Mouse (Mus musculus): Measurements from ENCODE around the gene Fbxo46. TPM values are rescaled to one million over a fixed set of nuclear protein-coding genes. Genes with fewer than 3 reads are reported as not detected.
A peak's percentile ranks its signal among the peaks of the same experiment; 100 is the strongest.

The Fbxo46 gene
- polyA plus RNA-seq, 1 experiment from 2014 or later, result 11.6 TPM

DNA sequence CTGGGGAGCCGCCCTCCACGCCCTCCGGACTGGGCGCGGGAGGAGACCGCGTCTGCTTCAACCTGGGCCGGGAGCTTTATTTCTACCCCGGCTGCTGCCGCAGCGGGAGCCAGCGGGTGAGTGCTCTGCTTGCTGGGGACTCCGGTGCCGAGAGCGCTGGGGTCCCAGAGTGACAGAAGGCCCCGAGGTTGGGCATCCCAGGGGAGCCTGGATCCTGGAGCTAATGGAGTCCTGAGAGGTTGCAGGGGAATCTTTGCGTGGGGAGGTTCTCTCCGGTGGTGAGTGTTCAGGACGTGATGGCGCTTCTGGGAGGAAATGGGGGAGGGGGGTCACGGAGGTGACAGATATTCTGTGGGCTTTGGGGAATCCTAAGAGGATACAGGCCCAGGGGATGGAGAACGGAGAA, 43.1 kb upstream of the Fbxo46 start:
- Histone ChIP-seq H3K4me3 (ENCODE audit: low read depth, low read length) (peak overlapping the region; percentile 92), H3K4me2 (peak overlapping the region; percentile 96), H3K4me1 (ENCODE audit: insufficient read depth) (peaks cover 7% of the 10 kb centered on the region), H3K9ac (peak overlapping the region; percentile 98), H3K9me3 (ENCODE audit: low read depth, low read length) (no peaks in the 10 kb centered on the region), H3K27ac (ENCODE audit: low read depth) (peak overlapping the region; percentile 86), H3K36me3 (ENCODE audit: insufficient read depth) (peaks cover 39% of the 10 kb centered on the region), H3K27me3 (ENCODE audit: insufficient read depth, low read length) (no peaks in the 10 kb centered on the region)
- 2% methylated on average over 22 of the region's 22 CpGs for WGBS
- TF ChIP-seq CTCF (IDR thresholded peaks at IDR 0.05; ENCODE audit: low read depth), result no peak
- DNase-seq (peak; percentile 19), ATAC-seq (ENCODE audit: insufficient read depth) (no peak; the same call in 1 of the 2 replicates)

DNA sequence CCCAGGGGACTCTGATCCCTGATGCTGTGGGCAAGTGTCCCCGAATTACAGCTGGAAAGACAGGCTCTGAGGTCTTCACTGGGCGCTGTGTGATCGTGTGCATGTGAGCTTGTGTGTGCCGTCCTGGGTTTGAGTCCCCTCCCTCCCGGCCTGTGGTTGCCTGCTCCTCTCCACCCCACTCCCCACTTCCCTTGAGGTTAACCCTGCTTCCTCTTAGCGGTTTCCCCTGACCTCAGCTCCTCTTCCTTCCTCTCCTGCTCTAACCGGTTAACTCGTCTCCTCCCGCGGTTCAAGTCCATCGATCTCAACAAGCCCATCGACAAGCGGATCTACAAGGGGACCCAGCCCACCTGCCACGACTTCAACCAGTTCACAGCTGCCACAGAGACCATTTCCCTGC, 41.9 kb upstream of the Fbxo46 start:
- H3K27me3 ChIP-seq (ENCODE audit: insufficient read depth, low read length), result no peaks in the 10 kb centered on the region
- H3K9me3 ChIP-seq (ENCODE audit: low read depth, low read length), result no peaks in the 10 kb centered on the region
- peak overlapping the region; percentile 92 for H3K4me3 ChIP-seq (ENCODE audit: low read depth, low read length)
- TF ChIP-seq CTCF (IDR thresholded peaks at IDR 0.05; ENCODE audit: low read depth), result no peak
- H3K4me1 ChIP-seq (ENCODE audit: insufficient read depth), result peaks cover 7% of the 10 kb centered on the region
- no peak overlapping the region for H3K27ac ChIP-seq (ENCODE audit: low read depth)
- H3K4me2 ChIP-seq, result peak overlapping the region; percentile 96
- WGBS, result 66% methylated on average over 14 of the region's 14 CpGs
- peak overlapping the region; percentile 98 for H3K9ac ChIP-seq
- H3K36me3 ChIP-seq (ENCODE audit: insufficient read depth), result peaks cover 50% of the 10 kb centered on the region
- DNase-seq, result no peak
- no peak for ATAC-seq (ENCODE audit: insufficient read depth)

DNA sequence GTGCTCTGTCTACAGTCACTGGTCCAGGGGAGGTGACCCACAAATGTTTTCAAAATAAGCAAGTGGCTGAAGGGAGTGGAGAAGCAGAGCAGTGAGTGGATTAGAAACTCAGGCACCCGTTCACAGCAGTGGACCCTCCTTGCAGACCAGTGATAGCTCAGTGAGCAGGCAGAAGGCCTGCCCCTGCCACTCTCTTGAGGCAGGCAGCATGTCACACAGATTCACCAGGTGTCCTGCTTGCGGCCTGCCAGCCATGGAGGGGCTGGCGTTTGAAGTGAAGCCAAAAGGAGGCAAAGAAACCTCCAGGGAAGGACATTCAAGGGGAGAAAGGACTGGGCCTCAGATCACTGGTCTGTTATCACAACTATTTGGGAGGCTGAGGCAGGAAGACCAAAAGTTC, 40.9 kb upstream of the Fbxo46 start:
- Histone ChIP-seq H3K4me3 (ENCODE audit: low read depth, low read length) (no peak overlapping the region), H3K36me3 (ENCODE audit: insufficient read depth) (peaks cover 56% of the 10 kb centered on the region)
- WGBS, result 77% methylated on average over 3 of the region's 3 CpGs

DNA sequence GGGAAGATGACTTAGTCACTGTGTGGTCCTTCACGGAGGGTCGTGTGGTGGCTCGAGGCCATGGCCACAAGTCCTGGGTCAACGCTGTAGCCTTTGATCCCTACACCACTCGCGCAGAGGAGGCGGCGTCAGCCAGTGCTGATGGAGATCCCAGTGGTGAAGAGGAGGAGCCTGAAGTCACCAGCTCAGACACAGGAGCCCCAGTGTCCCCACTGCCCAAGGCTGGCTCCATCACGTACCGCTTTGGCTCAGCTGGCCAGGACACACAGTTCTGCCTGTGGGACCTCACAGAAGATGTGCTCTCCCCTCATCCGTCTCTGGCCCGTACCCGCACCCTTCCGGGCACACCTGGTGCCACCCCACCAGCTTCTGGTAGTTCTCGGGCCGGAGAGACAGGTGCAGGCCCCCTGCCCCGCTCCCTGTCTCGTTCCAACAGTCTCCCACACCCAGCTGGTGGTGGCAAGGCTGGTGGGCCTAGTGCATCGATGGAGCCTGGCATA, 39.2 kb upstream of the Fbxo46 start:
- H3K9ac ChIP-seq, result no peak overlapping the region
- H3K4me2 ChIP-seq, result no peak overlapping the region
- H3K9me3 ChIP-seq (ENCODE audit: low read depth, low read length), result no peaks in the 10 kb centered on the region
- no peak overlapping the region for H3K4me3 ChIP-seq (ENCODE audit: low read depth, low read length)
- 84% methylated on average over 19 of the region's 19 CpGs for WGBS
- DNase-seq (no peak), ATAC-seq (ENCODE audit: insufficient read depth) (no peak)
- no peaks in the 10 kb centered on the region for H3K27me3 ChIP-seq (ENCODE audit: insufficient read depth, low read length)
- peaks cover 15% of the 10 kb centered on the region for H3K4me1 ChIP-seq (ENCODE audit: insufficient read depth)
- TF ChIP-seq CTCF (IDR thresholded peaks at IDR 0.05; ENCODE audit: low read depth), result no peak
- H3K36me3 ChIP-seq (ENCODE audit: insufficient read depth), result peaks cover 56% of the 10 kb centered on the region
- no peak overlapping the region for H3K27ac ChIP-seq (ENCODE audit: low read depth)

More for the DNA sequence above, 40.9 kb upstream of the Fbxo46 start:
- H3K9me3 ChIP-seq (ENCODE audit: low read depth, low read length), result no peaks in the 10 kb centered on the region
- H3K9ac ChIP-seq, result no peak overlapping the region
- no peak overlapping the region for H3K27ac ChIP-seq (ENCODE audit: low read depth)
- H3K4me2 ChIP-seq, result no peak overlapping the region
- ATAC-seq (ENCODE audit: insufficient read depth), result no peak
- DNase-seq, result no peak
- H3K27me3 ChIP-seq (ENCODE audit: insufficient read depth, low read length), result no peaks in the 10 kb centered on the region
- H3K4me1 ChIP-seq (ENCODE audit: insufficient read depth), result peaks cover 7% of the 10 kb centered on the region
- no peak for TF ChIP-seq CTCF (IDR thresholded peaks at IDR 0.05; ENCODE audit: low read depth)

DNA sequence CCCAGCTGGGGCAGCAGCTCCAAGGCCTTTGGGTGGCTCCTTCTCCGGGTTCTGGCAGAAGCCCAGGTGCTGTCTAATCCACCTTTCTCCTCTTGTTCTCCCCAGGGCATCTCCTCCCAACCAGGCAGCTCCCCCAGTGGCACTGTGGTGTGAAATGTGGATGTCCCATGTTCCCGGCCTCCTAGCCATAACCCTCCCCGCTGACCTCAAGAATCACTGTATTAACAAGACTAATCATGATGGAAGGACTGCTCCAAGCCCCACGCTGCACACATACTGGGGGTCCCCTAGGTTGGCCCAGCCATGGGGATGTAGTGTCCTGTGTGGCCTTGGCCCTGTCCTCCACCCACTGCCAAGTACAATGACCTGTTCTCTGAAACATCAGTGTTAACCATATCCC, 37.5 kb upstream of the Fbxo46 start:
- Histone ChIP-seq H3K4me3 (ENCODE audit: low read depth, low read length) (no peak overlapping the region), H3K4me2 (no peak overlapping the region), H3K27ac (ENCODE audit: low read depth) (no peak overlapping the region), H3K36me3 (ENCODE audit: insufficient read depth) (peaks cover 62% of the 10 kb centered on the region), H3K27me3 (ENCODE audit: insufficient read depth, low read length) (no peaks in the 10 kb centered on the region), H3K4me1 (ENCODE audit: insufficient read depth) (peaks cover 14% of the 10 kb centered on the region), H3K9ac (peak overlapping the region; percentile 7; the same call in 1 of the 2 replicates), H3K9me3 (ENCODE audit: low read depth, low read length) (no peaks in the 10 kb centered on the region)
- no peak for ATAC-seq (ENCODE audit: insufficient read depth)
- no peak for TF ChIP-seq CTCF (IDR thresholded peaks at IDR 0.05; ENCODE audit: low read depth)
- DNase-seq, result no peak
- 79% methylated on average over 4 of the region's 4 CpGs for WGBS

DNA sequence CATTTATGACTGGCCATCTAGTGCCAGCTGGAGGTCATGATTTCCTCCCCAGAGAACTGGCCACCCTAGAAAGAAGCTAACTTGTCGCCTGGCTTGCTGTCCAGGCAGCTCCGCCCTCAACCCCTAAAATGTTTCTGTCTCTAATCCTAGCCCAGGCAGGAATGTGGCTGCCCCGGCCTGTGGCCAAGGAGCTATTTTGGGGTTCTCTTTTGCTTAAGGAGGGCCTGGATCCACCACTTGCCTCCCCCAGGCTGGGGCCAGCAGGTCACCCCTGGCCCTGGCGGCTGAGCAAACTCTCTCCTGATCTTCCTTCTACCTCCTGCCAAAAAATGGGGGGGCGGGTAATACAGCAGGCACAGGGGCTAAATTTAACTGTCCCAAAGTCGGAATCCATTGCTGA, 36.6 kb upstream of the Fbxo46 start:
- ATAC-seq (ENCODE audit: insufficient read depth) (peak; percentile 3; the same call in 1 of the 2 replicates), DNase-seq (peak; percentile 21)
- Histone ChIP-seq H3K27me3 (ENCODE audit: insufficient read depth, low read length) (no peaks in the 10 kb centered on the region), H3K36me3 (ENCODE audit: insufficient read depth) (peaks cover 67% of the 10 kb centered on the region), H3K4me2 (peak overlapping the region; percentile 56), H3K4me1 (ENCODE audit: insufficient read depth) (peaks cover 9% of the 10 kb centered on the region), H3K27ac (ENCODE audit: low read depth) (peak overlapping the region; percentile 28; the same call in 1 of the 2 replicates), H3K9me3 (ENCODE audit: low read depth, low read length) (no peaks in the 10 kb centered on the region), H3K9ac (no peak overlapping the region), H3K4me3 (ENCODE audit: low read depth, low read length) (no peak overlapping the region)
- TF ChIP-seq CTCF (IDR thresholded peaks at IDR 0.05; ENCODE audit: low read depth), result no peak
- 47% methylated on average over 6 of the region's 6 CpGs for WGBS

DNA sequence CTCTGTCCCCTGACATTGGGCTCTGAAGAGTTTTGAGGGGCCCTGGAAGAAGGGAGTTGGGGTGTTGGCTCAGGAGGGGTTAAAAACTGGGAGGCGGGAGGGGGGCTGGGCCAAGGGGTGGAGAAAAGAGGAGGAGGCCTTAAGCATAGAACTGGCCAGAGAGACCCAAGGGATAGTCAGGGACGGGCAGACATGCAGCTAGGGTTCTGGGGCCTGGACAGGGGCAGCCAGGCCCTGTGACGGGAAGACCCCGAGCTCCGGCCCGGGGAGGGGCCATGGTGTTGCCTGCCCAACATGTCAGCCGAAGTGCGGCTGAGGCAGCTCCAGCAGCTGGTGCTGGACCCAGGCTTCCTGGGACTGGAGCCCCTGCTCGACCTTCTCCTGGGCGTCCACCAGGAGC, 36.0 kb upstream of the Fbxo46 start, which contains the start of gene Dmpk:
Gene Dmpk, plus strand, starts transcription at position 149 of the 400 bp plus-strand sequence.
- H3K9me3 ChIP-seq (ENCODE audit: low read depth, low read length), result no peaks in the 10 kb centered on the region
- H3K27ac ChIP-seq (ENCODE audit: low read depth), result peak within 1 kb of the TSS; percentile 59; the same call in 1 of the 2 replicates
- peak within 1 kb of the TSS; percentile 50 for H3K9ac ChIP-seq
- peak; percentile 33 for DNase-seq
- no peaks in the 10 kb centered on the region for H3K27me3 ChIP-seq (ENCODE audit: insufficient read depth, low read length)
- peak; percentile 48 for ATAC-seq (ENCODE audit: insufficient read depth)
- peaks cover 9% of the 10 kb centered on the region for H3K4me1 ChIP-seq (ENCODE audit: insufficient read depth)
- peak within 1 kb of the TSS; percentile 56 for H3K4me2 ChIP-seq
- H3K4me3 ChIP-seq (ENCODE audit: low read depth, low read length), result peak within 1 kb of the TSS; percentile 35
- TF ChIP-seq CTCF (IDR thresholded peaks at IDR 0.05; ENCODE audit: low read depth), result no peak
- 34% methylated on average over 10 of the region's 10 CpGs for WGBS
- peaks cover 66% of the 10 kb centered on the region for H3K36me3 ChIP-seq (ENCODE audit: insufficient read depth)

All from lung, embryonic 14.5 days (tissue).